Mouse (Mus musculus) heart, adult 11 months (tissue): Measurements from ENCODE around the gene Spsb2.

Experiments used
- DNase-seq: peaks from one replicate; pipeline ENCODE4 v3.0.0; 2022

Spsb2 gene

DNA sequence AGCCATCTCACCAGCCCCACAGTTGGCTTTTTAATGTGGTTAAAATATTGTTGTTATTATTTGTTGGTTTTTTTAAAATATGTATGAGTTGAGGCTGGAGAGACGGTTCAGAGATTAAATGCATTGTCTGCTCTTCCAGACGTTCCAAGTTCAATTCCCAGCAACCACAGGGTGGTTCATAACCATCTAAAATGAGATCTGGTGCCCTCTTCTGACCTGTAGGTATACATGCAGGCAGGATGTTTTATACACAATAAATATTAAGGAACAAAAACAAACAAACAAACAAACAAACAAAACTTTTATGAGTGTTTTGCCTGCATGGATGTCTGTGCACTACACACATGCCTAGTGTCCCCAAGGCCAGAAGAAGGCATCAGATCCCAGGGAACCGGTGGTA, 5.4 kb upstream of the Spsb2 start:
- peak; percentile 51 for DNase-seq

DNA sequence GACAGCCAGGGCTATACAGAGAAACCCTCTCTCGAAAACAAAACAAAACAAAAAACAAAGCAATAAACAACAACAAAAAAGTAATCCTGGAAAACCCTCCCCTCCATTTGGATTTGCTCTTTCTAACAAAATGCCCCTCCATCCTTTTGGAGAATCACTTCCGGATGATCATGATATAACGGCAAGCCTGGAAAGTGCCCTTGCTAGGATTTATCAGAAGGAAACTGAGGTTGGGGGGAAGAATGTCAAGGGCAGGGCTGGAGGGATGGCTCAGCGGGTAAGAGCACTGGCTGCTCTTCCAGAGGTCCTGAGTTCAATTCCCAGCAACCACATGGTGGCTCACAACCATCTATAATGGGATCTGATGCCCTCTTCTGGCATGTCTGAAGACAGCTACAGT, 4.8 kb upstream of the Spsb2 start:
- DNase-seq: peak; percentile 66

DNA sequence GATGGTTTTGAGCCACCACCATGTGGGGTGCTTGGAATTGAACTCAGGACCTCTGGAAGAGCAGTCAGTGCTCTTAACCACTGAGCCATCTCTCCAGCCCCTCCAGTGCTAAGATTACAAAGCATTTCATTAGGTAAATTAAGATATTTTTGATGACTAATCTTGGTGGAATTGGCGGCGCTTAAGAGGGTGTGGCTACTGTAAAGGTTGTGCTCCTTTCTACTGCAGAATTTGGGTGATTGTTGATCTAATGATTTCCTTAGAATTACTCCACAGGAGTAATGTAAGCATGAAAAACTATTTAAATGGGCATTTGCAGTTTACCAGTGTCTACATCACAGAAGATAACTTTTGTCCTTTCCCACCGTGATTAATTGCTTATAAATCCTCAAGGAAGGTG, 4.1 kb upstream of the Spsb2 start:
- DNase-seq: peak; percentile 45

DNA sequence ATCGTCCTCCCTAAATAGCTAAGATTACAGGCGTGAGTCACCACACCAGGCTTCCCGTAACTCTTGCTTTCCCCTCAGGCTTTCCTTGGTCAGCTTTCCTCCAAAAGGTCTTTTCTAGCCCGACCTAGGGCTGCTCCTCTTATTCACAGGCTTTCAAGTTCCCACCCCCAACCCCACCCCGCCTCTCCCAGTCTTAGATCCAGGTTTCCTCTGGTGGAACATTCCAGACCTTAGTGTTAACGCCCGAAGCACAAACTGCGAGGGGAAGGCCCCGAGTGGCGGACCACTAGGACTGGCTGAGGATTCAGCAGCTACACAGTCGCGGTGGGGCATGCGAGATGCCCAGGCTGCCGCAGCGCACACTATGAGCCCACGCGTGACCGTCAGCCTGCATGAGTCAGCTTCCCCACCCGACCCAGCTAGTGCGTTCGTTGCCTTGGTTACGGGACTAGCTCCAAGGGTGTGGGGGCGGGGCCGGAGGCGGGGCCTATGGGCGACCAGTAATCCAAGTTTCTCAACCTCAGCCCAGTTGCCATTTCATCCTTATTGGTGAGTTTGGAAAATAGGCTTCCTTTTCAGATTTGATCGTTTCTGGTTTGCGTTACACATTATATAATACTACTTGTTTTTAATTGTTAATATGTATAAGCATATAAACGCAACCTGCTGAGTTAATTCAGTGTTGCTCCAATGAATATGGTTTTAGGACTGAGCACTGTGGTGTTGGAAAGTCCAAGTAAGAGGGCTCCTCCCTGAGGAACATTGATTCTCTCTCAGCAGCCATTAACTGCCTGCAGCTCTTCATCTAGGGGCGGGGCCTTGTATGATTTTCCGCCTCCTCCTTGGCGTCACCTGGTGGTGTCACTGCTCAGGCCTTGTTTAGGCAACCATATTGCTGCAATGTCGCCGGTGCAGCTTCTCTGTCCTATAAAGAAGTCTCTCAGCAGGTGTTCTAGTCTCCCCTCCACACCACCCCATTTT, 2.8 kb upstream of the Spsb2 start:
- peak; percentile 100 for DNase-seq

DNA sequence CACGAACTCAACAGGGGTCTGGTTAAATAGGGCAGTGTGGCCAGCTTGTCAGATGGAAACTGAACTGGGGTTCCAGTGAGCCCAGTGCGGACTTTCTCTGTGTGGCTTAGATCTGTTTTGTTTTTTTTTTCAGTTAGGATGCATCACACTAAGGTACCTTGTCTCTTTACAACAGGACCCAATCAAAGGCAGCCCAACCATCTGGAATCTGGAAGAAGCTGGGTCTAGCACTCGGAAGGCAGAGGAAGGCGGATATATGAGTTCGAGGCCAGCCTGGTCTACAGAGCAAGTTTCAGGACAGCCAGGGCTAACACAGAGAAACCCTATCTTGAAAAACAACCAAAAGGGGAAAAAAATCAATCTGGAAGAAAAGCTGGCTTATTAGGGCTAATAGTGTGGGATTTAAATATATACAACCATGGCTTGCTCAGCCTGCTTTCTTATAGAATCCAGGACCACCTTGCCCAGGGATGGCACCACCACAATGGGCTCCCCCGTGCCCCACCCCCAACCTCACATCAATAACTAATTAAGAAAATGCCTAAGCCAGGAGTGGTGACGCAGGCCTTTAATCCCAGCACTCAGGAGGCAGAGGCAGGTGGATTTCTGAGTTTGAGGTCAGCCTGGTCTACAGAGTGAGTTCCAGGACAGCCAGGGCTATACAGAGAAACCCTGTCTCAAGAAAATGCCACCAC, 1.9 kb upstream of the Spsb2 start:
- peak; percentile 91 for DNase-seq

DNA sequence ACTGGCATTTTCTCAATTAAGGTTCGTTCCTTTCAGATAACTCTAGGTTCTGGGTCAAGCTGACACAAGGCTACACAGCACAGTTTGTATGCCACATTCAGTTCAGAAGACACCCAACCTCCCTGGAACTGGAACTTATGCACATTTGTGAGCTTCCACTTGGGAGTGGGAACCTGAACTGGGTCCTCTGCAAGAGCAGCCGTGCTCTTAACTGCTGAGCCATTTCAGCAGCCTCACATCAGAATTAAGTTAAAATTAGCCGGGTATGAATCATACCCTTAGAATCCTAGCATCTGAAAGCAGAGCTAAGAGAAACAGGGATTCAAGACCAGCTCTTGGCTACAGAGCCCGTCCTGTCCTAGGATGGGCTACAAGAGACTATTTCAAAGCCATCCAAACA, 1.1 kb upstream of the Spsb2 start:
- DNase-seq: peak; percentile 83

DNA sequence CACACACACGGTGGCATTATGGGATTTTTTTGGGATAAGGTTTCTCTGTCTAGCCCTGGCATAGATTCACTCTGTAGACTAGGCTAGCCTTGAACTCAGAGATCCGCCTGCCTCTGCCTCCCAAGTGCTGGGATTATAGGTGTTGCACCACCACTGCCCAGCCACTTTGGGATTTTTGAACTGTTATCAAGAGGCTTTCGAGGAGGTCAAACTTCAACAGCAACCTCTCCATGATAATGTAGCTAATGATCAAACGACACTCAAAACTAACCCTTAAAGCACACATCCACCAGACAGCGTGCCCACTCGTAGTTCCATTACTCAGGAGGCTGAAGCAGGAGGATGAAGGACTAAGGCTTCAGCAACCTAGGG, 489 bp upstream of the Spsb2 start:
- DNase-seq: peak; percentile 85

DNA sequence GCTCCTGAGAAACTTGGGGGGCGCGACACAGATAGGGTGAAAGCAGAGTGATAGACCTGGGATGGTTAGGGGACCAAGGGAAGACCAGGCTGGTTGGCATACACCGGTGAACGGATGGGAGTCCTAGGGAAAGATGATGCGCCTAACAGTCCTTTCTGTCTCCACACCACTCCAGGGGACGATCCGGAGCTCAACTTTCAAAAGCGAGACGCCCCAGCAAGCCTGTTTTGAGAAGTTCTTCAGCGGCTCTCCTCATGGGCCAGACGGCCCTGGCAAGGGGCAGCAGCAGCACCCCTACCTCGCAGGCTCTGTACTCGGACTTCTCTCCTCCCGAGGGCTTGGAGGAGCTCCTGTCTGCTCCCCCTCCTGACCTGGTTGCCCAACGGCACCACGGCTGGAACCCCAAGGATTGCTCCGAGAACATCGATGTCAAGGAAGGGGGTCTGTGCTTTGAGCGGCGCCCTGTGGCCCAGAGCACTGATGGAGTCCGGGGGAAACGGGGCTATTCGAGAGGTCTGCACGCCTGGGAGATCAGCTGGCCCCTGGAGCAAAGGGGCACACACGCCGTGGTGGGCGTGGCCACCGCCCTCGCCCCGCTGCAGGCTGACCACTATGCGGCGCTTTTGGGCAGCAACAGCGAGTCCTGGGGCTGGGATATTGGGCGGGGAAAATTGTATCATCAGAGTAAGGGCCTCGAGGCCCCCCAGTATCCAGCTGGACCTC, 752 bp downstream of the Spsb2 start:
- peak; percentile 99 for DNase-seq

DNA sequence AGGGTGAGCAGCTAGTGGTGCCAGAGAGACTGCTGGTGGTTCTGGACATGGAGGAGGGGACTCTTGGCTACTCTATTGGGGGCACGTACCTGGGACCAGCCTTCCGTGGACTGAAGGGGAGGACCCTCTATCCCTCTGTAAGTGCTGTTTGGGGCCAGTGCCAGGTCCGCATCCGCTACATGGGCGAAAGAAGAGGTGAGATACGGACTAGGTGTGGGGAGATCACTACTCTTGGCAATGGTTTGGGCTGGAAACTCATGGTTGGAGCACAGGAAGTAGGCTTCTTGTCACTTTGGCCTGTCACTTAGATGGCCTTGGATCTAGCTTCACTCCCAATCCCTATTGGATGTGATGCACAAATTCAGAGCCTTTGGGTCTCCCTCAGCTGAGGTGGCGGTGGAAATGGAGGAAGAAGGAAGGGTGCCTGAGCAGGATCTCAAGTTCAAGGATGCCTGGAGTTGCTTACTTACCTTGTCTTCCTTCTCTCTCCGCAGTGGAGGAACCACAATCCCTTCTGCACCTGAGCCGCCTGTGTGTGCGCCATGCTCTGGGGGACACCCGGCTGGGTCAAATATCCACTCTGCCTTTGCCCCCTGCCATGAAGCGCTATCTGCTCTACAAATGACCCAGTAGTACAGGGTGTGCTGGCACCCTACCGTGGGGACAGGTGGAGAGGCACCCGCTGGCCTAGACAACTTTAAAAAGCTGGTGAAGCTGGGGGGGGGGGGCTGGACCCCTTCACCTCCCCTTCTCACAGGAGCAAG, 1.5 kb downstream of the Spsb2 start:
- peak; percentile 95 for DNase-seq

DNA sequence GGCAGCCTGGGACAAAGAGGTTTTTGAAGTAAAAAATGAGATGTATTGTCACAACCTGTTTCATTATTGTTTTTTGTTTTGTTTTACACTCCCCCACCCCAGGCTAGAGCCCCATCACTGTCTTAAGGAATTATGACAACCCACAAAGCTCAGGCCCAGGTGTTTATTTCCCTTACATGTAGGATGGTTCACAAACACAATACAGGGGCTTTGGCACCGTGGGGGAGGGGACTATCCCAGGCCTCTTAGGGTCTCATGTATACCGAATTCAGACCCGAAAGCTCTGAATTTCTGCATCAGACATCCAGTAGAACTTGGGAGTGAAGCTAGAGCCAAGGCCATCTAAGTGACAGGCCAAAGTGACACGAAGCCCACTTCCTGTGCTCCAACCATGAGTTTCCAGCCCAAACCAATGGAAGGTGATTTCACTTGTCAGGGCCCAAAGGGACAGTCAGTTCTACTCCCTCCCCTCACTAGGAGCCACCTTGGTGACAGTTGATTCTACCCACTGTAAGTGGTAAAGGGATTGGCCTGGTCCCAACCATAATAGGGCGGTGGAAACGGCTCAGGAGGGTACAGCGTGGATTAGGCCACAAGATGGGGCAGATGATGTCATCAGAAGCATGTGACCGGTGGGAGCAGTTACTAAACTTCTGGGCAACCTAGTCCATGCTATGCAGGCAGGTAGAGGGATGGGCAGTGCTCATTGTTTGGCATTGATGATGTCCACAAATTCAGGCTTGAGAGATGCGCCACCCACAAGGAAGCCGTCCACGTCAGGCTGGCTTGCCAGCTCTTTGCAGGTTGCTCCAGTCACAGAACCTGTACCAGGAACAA, 2.3 kb downstream of the Spsb2 start:
- peak; percentile 94 for DNase-seq

DNA sequence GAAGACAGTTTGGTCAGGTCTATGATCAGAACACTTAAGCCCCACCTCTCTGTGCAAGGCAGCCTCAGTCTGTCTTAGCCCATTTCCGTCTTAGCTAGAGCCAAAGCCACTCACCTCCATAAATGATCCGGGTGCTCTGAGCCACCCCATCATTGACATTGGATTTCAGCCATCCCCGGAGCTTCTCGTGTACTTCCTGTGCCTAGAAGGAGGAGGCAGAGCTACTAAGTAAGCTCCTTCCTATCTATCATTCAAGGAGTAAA, 2.9 kb downstream of the Spsb2 start:
- peak; percentile 91 for DNase-seq

DNA sequence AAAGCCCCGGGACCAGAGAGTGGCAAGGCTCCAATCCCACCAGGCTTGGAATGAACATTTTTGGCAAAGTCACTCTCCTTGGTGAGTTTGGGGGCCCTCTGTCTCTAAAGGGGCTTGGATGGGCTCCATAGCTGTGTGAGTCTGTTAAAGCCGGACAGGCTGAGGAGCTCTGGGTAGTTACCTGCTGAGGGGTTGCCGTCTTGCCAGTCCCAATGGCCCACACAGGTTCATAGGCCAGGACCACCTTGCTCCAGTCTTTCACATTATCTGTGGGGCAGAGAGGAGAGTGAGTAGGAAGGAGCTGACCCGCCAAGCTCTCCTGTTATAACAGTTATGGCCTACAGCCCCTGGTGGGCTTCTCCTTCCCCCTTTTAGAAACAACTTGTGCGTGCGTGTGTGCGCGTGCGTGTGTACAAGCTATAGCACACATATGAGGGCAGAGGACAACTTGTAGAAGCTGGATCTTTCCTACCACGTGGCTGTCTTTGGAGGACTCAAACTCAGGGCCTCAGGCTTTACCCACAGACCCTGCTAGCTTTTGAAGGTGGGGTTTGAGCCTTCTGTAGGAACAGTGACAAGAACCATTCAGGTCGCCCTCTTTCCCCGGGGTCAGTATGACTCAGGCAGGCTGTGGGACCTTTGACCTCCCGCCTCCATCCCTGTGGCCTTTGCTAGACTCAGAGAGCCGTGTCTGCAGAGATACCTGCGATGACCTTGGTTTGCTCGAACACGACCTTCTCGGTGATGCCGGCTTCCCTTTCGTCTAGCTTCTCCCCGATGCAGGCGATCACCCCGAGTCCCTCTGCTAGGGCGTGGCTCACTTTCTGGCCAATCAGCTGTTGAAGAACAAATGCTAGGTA, 3.5 kb downstream of the Spsb2 start:
- peak; percentile 93 for DNase-seq

DNA sequence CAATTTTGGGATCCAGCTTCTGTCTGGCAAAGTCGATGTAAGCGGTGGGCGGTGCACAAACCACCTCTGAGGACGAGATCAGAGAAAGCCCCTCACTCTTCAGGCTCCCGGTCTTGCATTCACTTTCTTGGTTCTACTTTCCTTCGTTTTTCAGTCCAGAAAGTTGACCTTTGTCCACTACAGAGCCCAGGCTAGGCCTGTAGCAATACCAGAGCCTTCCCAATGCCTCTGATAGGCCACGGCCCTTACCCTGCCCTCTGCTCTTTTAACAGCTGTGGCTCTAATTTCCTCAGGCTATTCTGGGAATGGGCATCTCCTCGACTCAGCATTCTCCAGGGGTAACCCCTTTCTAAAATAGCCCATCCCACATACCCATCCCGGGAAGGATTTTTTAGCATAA, 4.4 kb downstream of the Spsb2 start:
- DNase-seq: no peak

DNA sequence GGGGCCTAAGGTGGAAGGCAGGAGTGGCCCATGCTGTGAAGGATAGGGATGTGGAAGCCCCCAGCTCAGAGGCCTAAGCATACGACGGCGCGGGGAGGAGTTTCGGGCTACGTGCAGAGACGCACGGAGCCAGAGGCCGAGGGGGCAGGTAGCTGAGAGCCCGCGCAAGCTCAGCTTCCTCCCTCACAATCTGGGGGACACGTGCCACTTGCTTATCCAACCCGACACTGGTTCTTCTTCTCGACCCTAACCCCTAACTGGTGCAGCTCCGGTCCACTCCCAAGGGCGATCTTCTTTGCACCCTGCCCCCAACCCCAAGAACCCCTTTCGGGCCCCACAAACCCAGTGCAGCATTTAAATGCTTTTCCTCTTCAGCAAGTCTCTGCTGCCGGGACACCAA, 5.0 kb downstream of the Spsb2 start:
- peak; percentile 98 for DNase-seq

DNA sequence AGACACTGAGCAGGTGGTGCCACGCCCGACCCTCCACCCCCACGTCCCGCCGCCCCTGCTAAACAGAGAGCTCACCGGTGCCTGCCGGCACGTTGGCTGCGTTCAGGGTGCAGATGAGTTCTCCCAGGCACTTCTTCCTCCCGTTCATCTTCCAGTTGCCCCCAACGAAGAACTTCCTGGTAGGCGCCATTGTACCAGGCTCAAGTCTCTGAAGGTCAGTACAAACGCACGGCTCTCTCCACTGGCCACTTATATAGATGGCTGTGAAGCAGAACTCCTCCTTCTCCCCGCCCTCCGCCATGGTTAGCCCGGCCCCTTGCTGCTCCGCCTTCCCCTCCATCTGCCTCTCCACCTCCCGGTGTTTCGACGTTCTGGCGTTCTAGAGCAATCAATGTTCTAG, 5.5 kb downstream of the Spsb2 start, which contains the start of gene Tpi1:
Gene Tpi1 (minus strand): TSS at position 364 of the 400 bp plus-strand sequence.
- DNase-seq: peak; percentile 99

DNA sequence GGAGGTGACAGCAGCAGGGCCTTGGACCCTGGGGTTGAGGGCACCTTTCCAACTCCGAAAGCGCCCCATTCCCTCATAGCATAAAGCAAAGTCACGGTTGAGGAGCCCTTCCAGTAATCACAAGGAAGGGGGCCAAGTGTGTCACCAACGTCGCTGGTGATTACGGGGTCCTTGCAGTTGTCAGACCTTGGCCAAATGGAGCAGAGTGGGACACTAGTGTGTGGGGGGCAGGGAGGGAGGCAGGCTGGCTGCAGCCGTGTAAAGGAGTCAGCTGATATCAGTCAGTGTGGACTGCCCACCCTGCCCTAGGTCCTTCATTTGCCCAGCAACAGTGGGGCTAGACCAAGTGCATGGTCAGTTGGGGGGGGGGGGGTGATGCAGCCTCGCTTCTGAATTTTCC, 6.0 kb downstream of the Spsb2 start:
- no peak for DNase-seq

DNA sequence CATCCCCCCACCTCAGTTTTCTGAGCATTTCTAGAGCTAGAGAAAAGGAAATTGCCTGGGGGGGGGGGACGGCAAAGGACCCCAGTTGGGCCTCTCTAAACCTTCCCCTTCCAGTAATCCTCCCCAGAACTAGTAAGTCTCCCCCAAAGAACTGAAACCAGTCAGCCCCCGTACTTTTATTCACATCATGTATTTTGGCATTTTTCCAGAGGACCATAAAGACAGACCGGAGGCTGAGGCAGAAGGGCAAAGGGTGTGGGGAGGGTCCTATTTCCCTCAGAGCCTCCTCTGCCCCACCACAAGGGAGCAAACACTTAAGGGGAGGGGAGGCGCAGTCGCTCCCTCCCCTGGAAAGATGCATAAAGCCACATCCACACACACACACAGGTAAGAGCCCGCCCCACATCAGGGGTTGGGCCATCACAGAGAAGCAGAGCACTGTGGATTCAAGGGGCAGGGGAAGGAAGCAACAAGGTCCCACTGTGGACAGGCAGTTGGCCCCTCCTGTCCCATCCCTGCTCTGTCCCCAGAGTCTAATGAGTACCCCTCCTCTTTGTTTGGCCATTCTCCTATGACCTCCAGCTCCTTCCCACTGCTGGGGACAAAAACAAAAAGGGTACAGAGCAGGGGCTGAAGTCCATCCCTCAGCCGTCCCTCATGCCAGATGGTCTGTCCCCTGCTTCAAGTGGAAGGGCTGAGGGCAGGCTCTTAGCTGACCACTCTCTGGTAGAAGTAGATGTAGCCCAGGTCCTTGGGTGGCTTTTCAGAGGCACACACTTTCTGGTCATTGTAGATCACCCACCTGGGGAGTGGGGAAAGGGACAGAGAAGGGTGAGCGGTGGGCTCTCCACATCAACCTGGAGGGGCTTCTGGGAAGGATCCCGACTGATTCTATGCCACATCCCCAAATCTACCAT, 6.7 kb downstream of the Spsb2 start:
- peak; percentile 92 for DNase-seq

DNA sequence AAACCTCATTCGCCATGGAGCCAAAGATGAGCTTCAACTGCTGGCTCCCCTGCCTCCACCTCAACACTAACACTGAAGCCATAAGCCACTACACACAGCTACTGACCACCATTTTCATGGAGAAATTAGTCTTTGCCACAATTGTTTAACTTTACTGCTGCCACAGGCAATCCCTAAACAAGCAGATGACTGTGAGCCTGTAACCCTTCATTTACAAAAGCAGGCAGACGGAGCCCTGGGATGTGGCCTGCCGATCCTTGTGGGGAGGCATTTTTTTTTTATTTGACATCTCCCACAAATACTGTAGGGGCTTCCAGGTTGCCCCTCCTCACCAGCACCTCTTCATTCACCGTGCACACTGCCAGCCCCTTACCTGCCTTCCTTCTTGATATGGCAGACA, 8.2 kb downstream of the Spsb2 start:
- DNase-seq: peak; percentile 84

DNA sequence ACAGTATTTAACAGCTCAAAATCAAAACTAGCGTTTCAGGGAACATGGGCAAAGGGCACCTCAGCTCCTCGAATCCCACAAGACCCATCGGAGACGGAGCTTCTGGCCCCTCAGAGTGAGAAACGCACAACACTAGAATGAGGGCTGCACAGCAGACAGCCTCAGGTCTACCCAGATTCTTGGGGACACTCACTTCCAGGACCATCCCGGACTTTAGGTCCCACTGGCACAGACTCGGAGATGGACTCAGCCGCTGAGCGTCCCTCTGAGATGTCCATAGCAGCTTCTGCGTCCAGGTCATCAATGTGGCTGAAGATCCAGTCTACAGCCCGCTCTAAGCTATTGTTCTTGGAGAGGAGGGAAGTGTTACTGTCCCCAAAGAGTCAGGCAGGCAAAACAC, 8.7 kb downstream of the Spsb2 start:
- peak; percentile 87 for DNase-seq

DNA sequence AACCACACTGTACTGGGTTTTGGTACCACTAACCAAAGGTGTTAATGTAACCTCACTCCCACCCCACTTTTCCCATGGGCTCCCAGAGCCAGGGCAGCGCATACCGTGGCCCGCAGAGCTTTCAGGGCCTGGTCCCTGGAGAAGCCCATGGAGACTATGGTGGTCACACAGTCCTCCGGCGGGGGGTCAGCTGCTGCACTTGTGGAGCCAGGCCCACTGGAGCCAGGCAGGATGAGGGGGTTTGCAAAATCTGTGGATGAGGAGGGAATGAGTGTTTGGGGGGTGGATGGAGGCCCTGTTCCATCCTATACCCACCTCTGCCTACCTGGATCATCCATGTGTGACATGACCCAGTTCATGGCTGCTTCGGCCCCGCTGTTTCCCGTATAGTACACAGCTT, 9.1 kb downstream of the Spsb2 start:
- peak; percentile 88 for DNase-seq
